Mouse (Mus musculus) erythroblast, embryonic 14.5 days (primary cell): Measurements from ENCODE around the gene Dgat2. TPM values are rescaled to one million over a fixed set of nuclear protein-coding genes. Genes with fewer than 3 reads are reported as not detected.

ENCODE experiments used
- H3K27me3 ChIP-seq: 2 replicates; pipeline ENCODE4 v1.6.1; 2012; ENCODE audit warnings: inconsistent platforms; ENCODE audit not compliant: control insufficient read depth
- H3K36me3 ChIP-seq: 2 replicates; pipeline ENCODE4 v1.6.1; 2012; ENCODE audit warnings: mild to moderate bottlenecking, inconsistent platforms; ENCODE audit not compliant: control insufficient read depth
- H3K4me1 ChIP-seq: 2 replicates; pipeline ENCODE4 v1.6.1; 2012; ENCODE audit warnings: inconsistent platforms; ENCODE audit not compliant: control insufficient read depth
- H3K4me3 ChIP-seq: replicated peaks from 2 replicates; pipeline ENCODE3; 2012; ENCODE audit warnings: moderate library complexity, mild to moderate bottlenecking, inconsistent platforms
- H3K9me3 ChIP-seq: 2 replicates; pipeline ENCODE4 v1.6.1; 2012; ENCODE audit warnings: low read length, inconsistent platforms, mixed read lengths; ENCODE audit not compliant: control insufficient read depth
- GATA1 ChIP-seq: IDR thresholded peaks from 2 replicates; pipeline ENCODE4 v1.6.1; 2012; ENCODE audit warnings: low read length, inconsistent platforms, mixed read lengths
- TAL1 ChIP-seq: IDR thresholded peaks from 3 replicates; pipeline ENCODE4 v1.6.1; 2012; ENCODE audit warnings: low read length, inconsistent platforms, mixed read lengths
- polyA plus RNA-seq: library from polyadenylated mRNA; stranded (reverse); fragments of >175 nt; gene quantifications from 2 replicates; pipeline ENCODE4 v1.2.3, GENCODE M21; 2012

The Dgat2 gene
- polyA plus RNA-seq, 1 experiment: 0.21 TPM

GRCm38 (mm10) chr7:99151342-99151741 is 31.2 kb downstream of the Dgat2 start:
- TF ChIP-seq TAL1: no peak
- TF ChIP-seq GATA1: no peak
- Histone ChIP-seq H3K9me3 (no peaks in the 10 kb centered on the region), H3K4me3 (no peak overlapping the region), H3K27me3 (no peaks in the 10 kb centered on the region), H3K36me3 (peaks cover 9% of the 10 kb centered on the region; the same call in 1 of the 2 replicates), H3K4me1 (peaks cover 18% of the 10 kb centered on the region)

- H3K4me3 ChIP-seq: no peak overlapping the region
- H3K27me3 ChIP-seq: peaks cover 5% of the 10 kb centered on the region; the same call in 1 of the 2 replicates
- H3K9me3 ChIP-seq: no peaks in the 10 kb centered on the region
- peaks cover 3% of the 10 kb centered on the region for H3K4me1 ChIP-seq
- peaks cover 8% of the 10 kb centered on the region; the same call in 1 of the 2 replicates for H3K36me3 ChIP-seq
- TF ChIP-seq TAL1: no peak
- TF ChIP-seq GATA1: no peak
These were observed 33.5 kb downstream of the Dgat2 start for GRCm38 (mm10) chr7:99149017-99149416.

GRCm38 (mm10) chr7:99147494-99147893 is 35.0 kb downstream of the Dgat2 start:
- peaks cover under 1% of the 10 kb centered on the region; the same call in 1 of the 2 replicates for H3K36me3 ChIP-seq
- no peak for TF ChIP-seq GATA1
- TF ChIP-seq TAL1: no peak
- H3K4me1 ChIP-seq: no peaks in the 10 kb centered on the region
- no peaks in the 10 kb centered on the region for H3K9me3 ChIP-seq
- H3K27me3 ChIP-seq: peaks cover 5% of the 10 kb centered on the region; the same call in 1 of the 2 replicates
- no peak overlapping the region for H3K4me3 ChIP-seq

- H3K4me1 ChIP-seq: peaks cover 5% of the 10 kb centered on the region
- H3K4me3 ChIP-seq: no peak overlapping the region
- H3K36me3 ChIP-seq: no peaks in the 10 kb centered on the region
- H3K9me3 ChIP-seq: no peaks in the 10 kb centered on the region
- peaks cover 5% of the 10 kb centered on the region; the same call in 1 of the 2 replicates for H3K27me3 ChIP-seq
- no peak for TF ChIP-seq TAL1
- TF ChIP-seq GATA1: no peak
These were observed 35.6 kb downstream of the Dgat2 start for GRCm38 (mm10) chr7:99146906-99147305.

- no peaks in the 10 kb centered on the region for H3K36me3 ChIP-seq
- H3K27me3 ChIP-seq: peaks cover 5% of the 10 kb centered on the region; the same call in 1 of the 2 replicates
- TF ChIP-seq TAL1 (no peak), GATA1 (no peak)
- no peak overlapping the region for H3K4me3 ChIP-seq
- H3K9me3 ChIP-seq: no peaks in the 10 kb centered on the region
- peaks cover 14% of the 10 kb centered on the region for H3K4me1 ChIP-seq
These were observed 36.5 kb downstream of the Dgat2 start for GRCm38 (mm10) chr7:99146011-99146410.

GRCm38 (mm10) chr7:99144616-99145015 is 37.9 kb downstream of the Dgat2 start:
- Histone ChIP-seq H3K36me3 (no peaks in the 10 kb centered on the region), H3K27me3 (peaks cover 5% of the 10 kb centered on the region; the same call in 1 of the 2 replicates), H3K4me1 (peaks cover 28% of the 10 kb centered on the region), H3K9me3 (no peaks in the 10 kb centered on the region), H3K4me3 (no peak overlapping the region)
- no peak for TF ChIP-seq GATA1

- H3K27me3 ChIP-seq: peaks cover 5% of the 10 kb centered on the region; the same call in 1 of the 2 replicates
- peaks cover 34% of the 10 kb centered on the region for H3K4me1 ChIP-seq
- H3K4me3 ChIP-seq: no peak overlapping the region
- no peak for TF ChIP-seq TAL1
- no peak for TF ChIP-seq GATA1
- no peaks in the 10 kb centered on the region for H3K36me3 ChIP-seq
- no peaks in the 10 kb centered on the region for H3K9me3 ChIP-seq
These were observed 39.3 kb downstream of the Dgat2 start for GRCm38 (mm10) chr7:99143244-99143643.

GRCm38 (mm10) chr7:99141919-99142606 is 40.5 kb downstream of the Dgat2 start:
- H3K9me3 ChIP-seq: no peaks in the 10 kb centered on the region
- H3K27me3 ChIP-seq: peaks cover 5% of the 10 kb centered on the region; the same call in 1 of the 2 replicates
- TF ChIP-seq TAL1 (no peak), GATA1 (no peak)
- H3K36me3 ChIP-seq: no peaks in the 10 kb centered on the region; the same call in 1 of the 2 replicates
- peaks cover 34% of the 10 kb centered on the region for H3K4me1 ChIP-seq
- peak overlapping the region; percentile 93 for H3K4me3 ChIP-seq

- no peaks in the 10 kb centered on the region for H3K9me3 ChIP-seq
- peaks cover 5% of the 10 kb centered on the region; the same call in 1 of the 2 replicates for H3K27me3 ChIP-seq
- H3K36me3 ChIP-seq: peaks cover 3% of the 10 kb centered on the region
- peaks cover 34% of the 10 kb centered on the region for H3K4me1 ChIP-seq
- H3K4me3 ChIP-seq: peak within 1 kb of the TSS; percentile 93
- TF ChIP-seq TAL1 (no peak), GATA1 (no peak)
These were observed 41.3 kb downstream of the Dgat2 start, which contains the start of gene Uvrag for GRCm38 (mm10) chr7:99140984-99141918. Uvrag (minus strand) TSS chr7:99141141.
